Mouse (Mus musculus) midbrain, postnatal 0 days (tissue): ENCODE measurements at regions not wholly inside any gene's neighbourhood (a gene's known extent, or its start where the extent isn't known, plus 50 kb on each side); places are given as distances from the start of the nearest gene placed in this dataset.

ENCODE experiments used
- ATAC-seq: fragments of 200-750 bp; cut with Nextera tagmentation; 2 replicates; pipeline ENCODE4 v1.8.0; 2017; ENCODE audit warnings: moderate number of reproducible peaks, mild to moderate bottlenecking, moderate TSS enrichment, moderate library complexity; ENCODE audit not compliant: low FRiP score
- DNase-seq: peaks from one replicate; pipeline ENCODE4 v3.0.0-alpha.2; 2015; ENCODE audit warnings: low spot score
- H3K27ac ChIP-seq: fragments of 300-500 bp; sonication (generic); 2 replicates; pipeline ENCODE4 v1.5.1; 2014; ENCODE audit warnings: low read depth, mild to moderate bottlenecking, low read length, mixed read lengths
- H3K27me3 ChIP-seq: fragments of 300-500 bp; sonication (generic); 2 replicates; pipeline ENCODE4 v1.6.1; 2014; ENCODE audit warnings: low read length, control low read depth, mixed read lengths; ENCODE audit not compliant: insufficient read depth
- H3K36me3 ChIP-seq: fragments of 300-500 bp; sonication (generic); 2 replicates; pipeline ENCODE4 v1.6.1; 2014; ENCODE audit warnings: low read length, control low read depth, mixed read lengths; ENCODE audit not compliant: insufficient read depth
- H3K4me1 ChIP-seq: fragments of 300-500 bp; sonication (generic); 2 replicates; pipeline ENCODE4 v1.6.1; 2014; ENCODE audit warnings: mild to moderate bottlenecking, control low read depth, antibody characterized with exemption, low read length, mixed read lengths; ENCODE audit not compliant: insufficient read depth
- H3K4me2 ChIP-seq: fragments of 300-500 bp; sonication (generic); 2 replicates; pipeline ENCODE4 v1.6.1; 2014; ENCODE audit warnings: low read depth, mild to moderate bottlenecking, low read length, mixed read lengths; ENCODE audit not compliant: poor library complexity, severe bottlenecking
- H3K4me3 ChIP-seq: fragments of 300-500 bp; sonication (generic); 2 replicates; pipeline ENCODE4 v1.5.1; 2014; ENCODE audit warnings: low read depth, mild to moderate bottlenecking, low read length, moderate library complexity
- H3K9ac ChIP-seq: fragments of 300-500 bp; sonication (generic); replicated peaks from 2 replicates; pipeline ENCODE4 v1.6.1; 2014; ENCODE audit warnings: mild to moderate bottlenecking, low read length, moderate library complexity, mixed read lengths; ENCODE audit not compliant: poor library complexity, severe bottlenecking
- H3K9me3 ChIP-seq: fragments of 300-500 bp; sonication (generic); 2 replicates; pipeline ENCODE4 v1.6.1; 2016; ENCODE audit warnings: low read length, control low read depth
- CTCF ChIP-seq: IDR thresholded peaks from 2 replicates; pipeline ENCODE4 v1.5.1; 2016; ENCODE audit warnings: antibody characterized with exemption, mild to moderate bottlenecking
- WGBS: fragments of 180-500 bp; shearing (Covaris S2); extraction: QIAGEN DNeasy Blood & Tissue Kit; methylation state at CpG from one replicate; pipeline ENCODE4 v1.1.7; 2014; 5-methylcytosine and 5-hydroxymethylcytosine counted together

- no peak overlapping the region for H3K4me3 ChIP-seq
- TF ChIP-seq CTCF: no peak
- no peaks in the 10 kb centered on the region for H3K36me3 ChIP-seq
- H3K4me1 ChIP-seq: no peaks in the 10 kb centered on the region
- H3K9ac ChIP-seq: no peak overlapping the region
- H3K27me3 ChIP-seq: no peaks in the 10 kb centered on the region
- no peak for ATAC-seq
- H3K4me2 ChIP-seq: no peak overlapping the region
- no peak overlapping the region for H3K27ac ChIP-seq
- DNase-seq: no peak
- H3K9me3 ChIP-seq: no peaks in the 10 kb centered on the region
Measured at GRCm38 (mm10) chrX:108608446-108608845, 56.2 kb downstream of the Gm379 start.

- no peak for DNase-seq
- H3K9ac ChIP-seq: no peak overlapping the region
- H3K36me3 ChIP-seq: no peaks in the 10 kb centered on the region
- H3K27ac ChIP-seq: no peak overlapping the region
- H3K4me2 ChIP-seq: no peak overlapping the region
- H3K27me3 ChIP-seq: no peaks in the 10 kb centered on the region
- WGBS: 75% methylated on average over 1 of the region's 1 CpGs
- no peaks in the 10 kb centered on the region for H3K9me3 ChIP-seq
- H3K4me1 ChIP-seq: no peaks in the 10 kb centered on the region
- TF ChIP-seq CTCF: no peak
- no peak for ATAC-seq
- H3K4me3 ChIP-seq: no peak overlapping the region
Measured at GRCm38 (mm10) chrX:108599906-108600468, 64.7 kb downstream of the Gm379 start.

- H3K36me3 ChIP-seq: no peaks in the 10 kb centered on the region
- ATAC-seq (no peak), DNase-seq (no peak)
- no peaks in the 10 kb centered on the region for H3K9me3 ChIP-seq
- WGBS: 84% methylated on average over 3 of the region's 3 CpGs
- no peak for TF ChIP-seq CTCF
- H3K27me3 ChIP-seq: no peaks in the 10 kb centered on the region
- no peak overlapping the region for H3K4me2 ChIP-seq
- no peak overlapping the region for H3K9ac ChIP-seq
- H3K27ac ChIP-seq: no peak overlapping the region
- no peaks in the 10 kb centered on the region for H3K4me1 ChIP-seq
- H3K4me3 ChIP-seq: no peak overlapping the region
Measured at GRCm38 (mm10) chrX:108561977-108562376, 102.7 kb downstream of the Gm379 start.

- Histone ChIP-seq H3K27me3 (no peaks in the 10 kb centered on the region), H3K4me3 (no peak overlapping the region), H3K36me3 (no peaks in the 10 kb centered on the region), H3K9ac (no peak overlapping the region), H3K27ac (no peak overlapping the region), H3K9me3 (no peaks in the 10 kb centered on the region), H3K4me2 (no peak overlapping the region), H3K4me1 (no peaks in the 10 kb centered on the region)
- no peak for DNase-seq
- WGBS: 82% methylated on average over 2 of the region's 2 CpGs
- no peak for ATAC-seq
- TF ChIP-seq CTCF: peak; percentile 22; the same call in 1 of the 2 replicates
Measured at GRCm38 (mm10) chrX:108543149-108543548, 121.5 kb downstream of the Gm379 start.

GRCm38 (mm10) chrX:108541410-108541809, 123.3 kb downstream of the Gm379 start:
- no peak for TF ChIP-seq CTCF
- Histone ChIP-seq H3K4me3 (no peak overlapping the region), H3K36me3 (no peaks in the 10 kb centered on the region), H3K4me2 (no peak overlapping the region), H3K27me3 (no peaks in the 10 kb centered on the region), H3K9me3 (no peaks in the 10 kb centered on the region), H3K9ac (no peak overlapping the region), H3K4me1 (no peaks in the 10 kb centered on the region), H3K27ac (no peak overlapping the region)
- DNase-seq (no peak), ATAC-seq (no peak)
- 89% methylated on average over 2 of the region's 2 CpGs for WGBS

GRCm38 (mm10) chrX:108536995-108537394, 127.7 kb downstream of the Gm379 start:
- H3K9ac ChIP-seq: no peak overlapping the region
- no peak overlapping the region for H3K27ac ChIP-seq
- no peak for ATAC-seq
- no peak overlapping the region for H3K4me2 ChIP-seq
- peak; percentile 79 for TF ChIP-seq CTCF
- no peaks in the 10 kb centered on the region for H3K9me3 ChIP-seq
- no peaks in the 10 kb centered on the region for H3K4me1 ChIP-seq
- H3K36me3 ChIP-seq: no peaks in the 10 kb centered on the region
- H3K4me3 ChIP-seq: no peak overlapping the region
- 11% methylated on average over 3 of the region's 3 CpGs for WGBS
- no peaks in the 10 kb centered on the region for H3K27me3 ChIP-seq
- peak; percentile 51 for DNase-seq
